Mouse (Mus musculus): Measurements from ENCODE around the gene Macrod2.
A peak's percentile ranks its signal among the peaks of the same experiment; 100 is the strongest.

Macrod2 gene

DNA sequence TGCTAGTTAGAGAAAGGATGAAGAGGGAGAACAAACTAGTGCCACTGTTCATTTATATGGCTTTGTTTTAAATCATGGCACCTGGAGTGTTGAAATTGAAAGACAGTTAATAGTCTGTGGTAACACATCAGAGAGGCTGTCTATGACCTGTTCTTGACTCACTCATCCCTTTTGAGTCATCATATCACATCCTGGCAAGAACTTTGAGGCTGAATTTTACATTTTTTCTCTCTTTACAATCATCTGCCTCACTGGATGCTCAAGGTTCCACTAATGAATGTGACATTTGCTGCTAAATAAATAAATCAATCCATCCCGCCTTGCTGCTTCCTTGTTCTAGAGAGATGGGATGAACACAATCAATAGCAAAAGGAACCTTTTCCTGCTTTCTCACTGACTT is 1068.8 kb downstream of the Macrod2 start:
- no peak for DNase-seq (ENCODE audit: low read depth, low spot score)

DNA sequence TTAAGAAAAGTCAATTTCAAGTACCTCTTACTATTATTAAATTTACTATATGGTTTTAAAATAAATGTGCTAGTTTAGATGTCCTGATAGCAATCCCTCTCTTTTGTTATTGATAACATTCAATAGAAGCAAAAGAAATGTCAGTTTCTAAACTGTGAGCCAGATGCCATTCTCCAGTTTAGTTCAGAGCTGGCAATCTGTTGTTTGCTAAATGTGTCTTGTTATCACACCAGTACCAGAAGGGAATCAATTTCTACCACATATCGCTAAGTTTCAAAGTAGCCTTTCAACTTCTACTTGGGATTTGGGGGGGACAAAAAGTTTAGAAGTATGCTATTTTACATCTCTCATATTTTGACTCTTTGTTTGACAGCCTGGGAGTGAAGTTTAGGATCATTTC is 1077.7 kb downstream of the Macrod2 start:
- no peak for DNase-seq (ENCODE audit: low read depth, low spot score)

- DNase-seq (ENCODE audit: low read depth, low spot score) = no peak
Measured at GRCm38 (mm10) chr2:141477585-141477984, 1082.5 kb downstream of the Macrod2 start.

DNA sequence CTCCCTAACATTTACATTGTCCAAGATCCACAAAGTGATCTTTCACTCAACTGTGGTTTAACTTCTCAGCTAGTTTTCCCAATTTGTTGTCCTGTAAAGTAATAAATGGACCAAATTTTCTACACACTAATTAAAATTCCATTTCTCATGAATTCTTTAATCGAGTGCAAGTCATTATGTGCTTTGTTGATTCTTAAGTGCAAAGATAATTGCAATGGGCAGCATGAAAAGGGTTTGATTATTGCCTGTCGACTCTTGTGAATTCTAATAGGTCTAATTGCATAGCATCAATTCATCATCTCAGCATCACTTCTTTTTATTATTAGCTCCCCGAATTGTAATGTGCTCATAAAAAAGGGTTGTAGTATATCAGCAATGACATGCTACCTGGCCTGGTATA is 1095.4 kb downstream of the Macrod2 start:
- no peak for DNase-seq (ENCODE audit: low read depth, low spot score)

DNA sequence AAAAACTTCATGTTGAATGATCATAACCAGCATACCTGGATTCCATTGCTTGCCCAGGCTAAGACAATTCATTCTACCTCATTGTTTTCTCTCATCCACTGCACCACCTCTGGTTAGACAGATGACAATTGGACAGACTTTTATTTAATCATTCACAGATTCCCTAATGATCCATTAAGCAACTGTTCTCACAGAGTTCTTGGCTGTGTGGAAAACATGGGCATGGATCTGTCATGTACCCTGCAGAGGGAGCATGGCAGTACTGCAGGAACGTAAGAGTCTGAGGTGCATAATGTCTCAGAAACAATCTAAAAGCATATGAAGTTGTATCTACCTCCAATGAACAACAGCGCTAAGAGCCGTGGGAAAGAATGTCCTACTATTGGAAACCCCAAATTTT is 1110.3 kb downstream of the Macrod2 start:
- no peak for DNase-seq (ENCODE audit: low read depth, low spot score)

DNA sequence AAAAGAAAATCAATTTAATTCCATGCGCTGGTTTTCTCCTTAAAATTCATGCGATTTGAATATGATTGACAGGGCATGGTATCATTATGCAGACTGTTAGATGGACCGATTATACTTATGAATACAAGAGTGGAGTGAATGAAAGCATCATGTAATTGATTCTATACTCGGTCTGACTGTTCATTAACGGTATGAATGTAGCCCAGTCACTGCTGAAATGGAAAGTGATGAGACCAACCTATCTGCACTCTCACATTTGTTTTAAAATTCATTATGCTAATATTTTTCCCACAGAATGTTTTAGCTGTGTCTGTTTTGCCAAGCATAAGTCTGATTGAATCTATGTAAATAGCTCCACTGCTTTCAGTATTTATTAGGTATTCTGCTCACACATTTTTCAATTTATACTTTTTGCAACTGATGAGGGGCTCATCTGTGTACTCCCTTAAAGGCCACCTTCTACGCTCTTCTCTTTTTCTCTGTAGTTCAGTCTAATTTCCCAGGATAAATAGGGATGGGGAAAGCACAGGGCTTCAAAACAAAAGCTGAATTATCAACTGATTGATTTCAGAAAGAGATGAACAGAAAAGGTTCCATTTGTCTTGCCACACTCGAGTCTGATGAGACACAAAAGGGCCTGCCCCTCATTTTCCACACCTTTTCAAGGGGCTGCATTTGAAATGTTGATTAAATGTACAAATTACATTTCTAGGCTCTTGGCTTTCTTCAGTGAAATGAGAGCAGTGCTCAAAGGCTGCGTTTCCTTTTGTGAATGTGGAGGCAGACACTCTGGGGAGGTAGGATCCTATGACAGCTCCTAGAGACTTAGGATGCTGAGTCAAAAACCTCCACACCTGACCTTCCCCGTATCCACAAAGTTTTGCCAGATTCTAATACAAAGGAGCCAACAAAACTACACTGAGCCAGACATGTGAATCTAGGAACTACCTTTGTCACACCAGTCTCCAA is 1113.1 kb downstream of the Macrod2 start:
- DNase-seq (ENCODE audit: low read depth, low spot score) = no peak

GRCm38 (mm10) chr2:141514976-141515375 is 1119.9 kb downstream of the Macrod2 start:
- DNase-seq (ENCODE audit: low read depth, low spot score) = no peak

GRCm38 (mm10) chr2:141522081-141522480 is 1127.0 kb downstream of the Macrod2 start:
- peak; percentile 72 for DNase-seq (ENCODE audit: low read depth, low spot score)

DNA sequence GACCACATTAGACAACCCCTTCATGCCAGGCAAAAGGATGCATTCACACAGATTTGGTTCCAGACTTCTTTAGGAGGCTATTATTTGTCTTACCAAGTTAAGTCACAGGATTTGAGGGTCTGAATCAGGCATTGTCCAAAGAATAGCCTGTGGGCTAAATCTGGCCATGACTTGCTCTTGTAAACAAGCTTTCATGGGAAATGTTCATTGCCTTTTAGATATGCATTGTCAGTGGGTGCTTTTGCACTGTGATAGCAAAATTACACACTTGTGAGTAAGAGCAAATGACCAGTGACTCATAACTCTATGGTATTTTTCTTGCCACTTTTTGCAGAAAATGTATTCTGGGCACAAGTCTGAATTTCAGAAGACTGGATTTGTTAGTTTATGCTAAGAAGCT is 1150.8 kb downstream of the Macrod2 start:
- no peak for DNase-seq (ENCODE audit: low read depth, low spot score)

GRCm38 (mm10) chr2:141551701-141552100 is 1156.6 kb downstream of the Macrod2 start:
- DNase-seq (ENCODE audit: low read depth, low spot score) = no peak

DNA sequence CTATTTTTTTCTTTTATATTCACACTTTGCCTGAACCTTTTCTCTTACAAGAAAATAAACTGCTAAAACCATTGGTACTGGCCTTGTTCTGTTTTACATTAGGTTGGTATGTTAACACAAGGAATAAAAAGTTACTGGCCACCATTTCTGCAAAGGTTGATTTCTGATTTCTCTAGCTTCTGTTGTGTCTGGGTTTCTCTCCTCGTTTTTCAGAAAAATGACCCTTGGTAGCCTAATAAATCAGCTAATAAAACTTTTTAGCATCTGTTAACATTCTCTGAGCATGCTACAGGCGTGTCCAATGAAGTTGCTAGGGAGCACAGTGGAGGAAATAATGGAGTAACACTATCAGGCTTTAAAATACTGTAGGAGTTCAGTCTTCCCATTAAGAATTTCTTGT is 1161.6 kb downstream of the Macrod2 start:
- no peak for DNase-seq (ENCODE audit: low read depth, low spot score)

DNA sequence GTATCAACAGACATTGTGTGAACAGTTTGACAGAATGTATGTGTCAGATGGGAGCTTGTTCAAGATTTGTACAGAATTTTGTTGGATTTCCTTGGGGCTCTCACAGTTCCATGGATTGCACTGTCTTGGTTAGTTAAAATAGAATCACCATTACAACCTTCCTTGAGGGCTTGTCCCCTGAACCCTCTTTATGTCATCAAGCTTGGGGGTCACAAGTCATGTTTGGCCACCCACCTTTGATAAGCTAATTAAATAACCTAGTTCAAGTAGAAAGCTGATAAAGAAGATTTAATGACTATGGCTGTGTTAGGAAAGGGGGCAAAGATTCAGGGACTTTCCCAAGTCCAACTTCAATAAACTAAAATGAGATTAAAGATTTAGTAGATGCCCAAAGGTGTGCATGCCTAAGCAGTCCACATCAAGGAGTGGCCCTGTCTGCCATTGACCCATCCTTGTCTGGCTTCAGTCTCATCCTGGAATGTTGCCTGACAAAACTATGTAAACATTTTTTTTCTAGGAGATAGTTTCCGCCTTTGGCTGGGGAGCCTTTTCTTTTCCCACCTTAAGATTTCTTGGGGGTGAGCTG is 1163.2 kb downstream of the Macrod2 start:
- no peak for DNase-seq (ENCODE audit: low read depth, low spot score)

DNA sequence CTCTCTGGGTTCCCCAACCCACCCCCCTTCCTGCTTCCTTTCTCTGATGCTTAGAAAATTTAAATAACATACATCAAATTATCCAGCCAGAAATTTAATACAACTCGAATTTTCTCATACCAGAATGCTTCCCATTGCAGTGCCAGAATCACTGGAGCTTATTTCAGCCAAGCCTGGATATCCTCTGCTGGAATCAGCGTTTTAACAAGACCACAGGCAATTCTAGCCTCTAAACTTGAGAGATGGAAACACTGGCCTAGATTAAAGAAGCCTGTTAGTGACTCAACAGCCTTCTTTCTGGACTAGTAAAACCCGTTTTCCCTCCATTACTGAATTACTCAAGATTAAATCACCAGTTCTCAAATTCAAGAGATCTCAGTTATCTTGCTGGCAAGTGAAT is 1170.9 kb downstream of the Macrod2 start:
- no peak for DNase-seq (ENCODE audit: low read depth, low spot score)

- no peak for DNase-seq (ENCODE audit: low read depth, low spot score)
Measured at GRCm38 (mm10) chr2:141571360-141571759, 1176.3 kb downstream of the Macrod2 start.

- DNase-seq (ENCODE audit: low read depth, low spot score) = no peak
Measured at GRCm38 (mm10) chr2:141578206-141578605, 1183.1 kb downstream of the Macrod2 start.

DNA sequence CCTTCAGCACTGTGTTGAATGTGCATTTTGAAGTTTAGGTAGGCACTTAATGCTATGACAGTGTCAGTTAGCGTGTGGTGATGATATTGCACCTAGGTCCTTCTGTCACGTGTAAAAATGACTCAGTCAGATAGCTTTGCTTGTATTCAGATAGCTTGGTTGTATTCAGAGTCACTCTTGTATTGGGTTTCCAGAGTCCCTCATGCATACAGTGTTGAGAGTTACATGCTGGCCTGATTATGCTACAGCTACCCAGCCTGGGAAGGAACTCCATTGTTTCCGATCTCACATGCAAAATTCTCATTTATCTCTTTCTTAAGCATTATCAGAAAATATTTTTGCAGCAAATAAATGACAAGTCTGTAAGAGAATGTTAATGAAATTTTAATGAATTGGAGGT is 1187.3 kb downstream of the Macrod2 start:
- DNase-seq (ENCODE audit: low read depth, low spot score) = no peak

DNA sequence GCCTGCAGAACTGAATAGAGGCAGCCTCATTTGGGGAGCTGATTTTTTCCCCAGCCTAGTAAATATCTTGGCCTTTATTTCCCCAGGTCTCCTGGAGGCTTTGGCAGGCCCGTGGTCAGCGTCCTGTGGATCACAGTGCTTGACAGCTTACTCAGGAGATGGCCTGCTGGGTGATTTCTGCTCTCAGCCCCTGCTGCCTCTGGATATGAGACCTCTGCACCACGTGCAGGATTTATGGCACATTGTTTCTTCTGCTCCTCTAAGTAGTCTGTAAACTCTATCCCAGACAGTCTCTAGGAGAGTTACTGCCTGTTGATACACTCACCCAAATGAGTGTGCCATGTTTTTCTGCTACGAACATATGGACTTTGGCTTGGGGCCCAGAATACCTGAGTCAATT is 1187.8 kb downstream of the Macrod2 start:
- DNase-seq (ENCODE audit: low read depth, low spot score) = no peak

- peak; percentile 92 for DNase-seq (ENCODE audit: low read depth, low spot score)
Measured at GRCm38 (mm10) chr2:141587290-141587689, 1192.2 kb downstream of the Macrod2 start.

DNA sequence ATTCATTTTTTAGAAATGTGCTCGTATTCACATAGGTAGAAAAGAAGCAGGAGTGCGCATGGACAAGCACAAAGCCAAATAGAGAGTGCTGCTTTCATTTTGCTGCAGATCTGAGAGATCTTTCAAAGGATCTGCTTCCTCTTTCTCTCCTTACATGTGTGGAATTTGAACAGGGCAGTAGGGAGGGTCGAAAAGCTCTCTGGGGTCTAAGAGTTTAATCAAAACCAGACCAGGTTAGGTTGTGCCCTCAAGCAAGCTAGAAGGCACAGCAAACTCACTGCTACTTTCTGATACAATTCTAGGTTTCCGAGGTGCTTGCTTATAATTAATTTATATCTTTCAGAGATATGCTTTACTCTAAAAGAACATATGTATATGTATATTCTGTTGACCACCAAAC is 1196.2 kb downstream of the Macrod2 start:
- DNase-seq (ENCODE audit: low read depth, low spot score) = no peak

GRCm38 (mm10) chr2:141594811-141595210 is 1199.7 kb downstream of the Macrod2 start:
- no peak for DNase-seq (ENCODE audit: low read depth, low spot score)

- peak; percentile 24 for DNase-seq (ENCODE audit: low read depth, low spot score)
Measured at GRCm38 (mm10) chr2:141617721-141618120, 1222.6 kb downstream of the Macrod2 start.

- peak; percentile 36 for DNase-seq (ENCODE audit: low read depth, low spot score)
Measured at GRCm38 (mm10) chr2:141618257-141618656, 1223.1 kb downstream of the Macrod2 start.

GRCm38 (mm10) chr2:141664051-141664450 is 1268.9 kb downstream of the Macrod2 start:
- DNase-seq (ENCODE audit: low read depth, low spot score) = no peak

Measured in telencephalon, adult 2 months (tissue).